Mouse (Mus musculus): ENCODE results near the gene Secisbp2l. TPM values are rescaled to one million over a fixed set of nuclear protein-coding genes. Genes with fewer than 3 reads are reported as not detected.

The Secisbp2l gene
- total and polyA plus RNA-seq, 2 experiments from 2014 or later, result 10.5 to 44.3 TPM

DNA sequence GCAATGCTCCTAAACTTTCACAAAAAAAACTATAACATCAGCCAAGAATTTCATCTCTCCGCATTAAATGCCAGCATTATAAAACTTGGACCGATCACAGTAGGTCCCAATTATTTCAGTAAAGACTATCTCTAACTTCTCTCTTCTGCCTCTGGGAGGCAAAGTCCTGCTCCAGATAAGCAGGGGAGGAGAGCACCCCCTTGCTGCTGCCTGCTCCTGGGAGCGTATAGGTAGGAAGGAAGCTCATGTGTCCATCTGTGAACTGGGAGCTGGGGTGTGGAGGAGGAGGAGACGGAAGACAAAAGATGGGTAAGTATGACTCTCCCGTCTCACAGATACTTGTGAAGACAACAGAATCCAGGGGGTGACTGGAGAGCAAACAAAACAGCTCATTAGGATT, 44.0 kb downstream of the Secisbp2l start:
- Histone ChIP-seq H3K9me3 (replicated peaks; ENCODE audit: control insufficient read depth, low read length) (no peaks in the 10 kb centered on the region), H3K9ac (replicated peaks; ENCODE audit: low read depth, low read length) (no peak overlapping the region), H3K27ac (ENCODE audit: low read depth) (no peak overlapping the region), H3K4me1 (ENCODE audit: control insufficient read depth, insufficient read depth) (no peaks in the 10 kb centered on the region), H3K4me3 (ENCODE audit: low read depth, low read length) (no peak overlapping the region), H3K4me2 (ENCODE audit: low read depth, low read length) (no peak overlapping the region), H3K36me3 (replicated peaks; ENCODE audit: control insufficient read depth, insufficient read depth, low read length) (peaks cover 49% of the 10 kb centered on the region), H3K27me3 (ENCODE audit: control insufficient read depth, insufficient read depth, low read length) (no peaks in the 10 kb centered on the region)
- TF ChIP-seq EP300 (IDR thresholded peaks at IDR 0.05; ENCODE audit: low read depth), result no peak
- 0 out of 2 replicates have a peak, but pooled peaks have one; percentile 12 for TF ChIP-seq CTCF (IDR thresholded peaks at IDR 0.05; ENCODE audit: low read depth)
- no peak for DNase-seq (ENCODE audit: low spot score)
- 64% methylated on average over 5 of the region's 5 CpGs for WGBS
- no peak for ATAC-seq (ENCODE audit: insufficient read depth, low read depth)

GRCm38 (mm10) chr2:125736025-125736343, 46.7 kb downstream of the Secisbp2l start:
- no peak for ATAC-seq (ENCODE audit: insufficient read depth, low read depth)
- H3K4me1 ChIP-seq (ENCODE audit: control insufficient read depth, insufficient read depth), result peaks cover 6% of the 10 kb centered on the region; the same call in 1 of the 2 replicates
- no peak for TF ChIP-seq CTCF (IDR thresholded peaks at IDR 0.05; ENCODE audit: low read depth)
- TF ChIP-seq EP300 (IDR thresholded peaks at IDR 0.05; ENCODE audit: low read depth), result no peak

DNA sequence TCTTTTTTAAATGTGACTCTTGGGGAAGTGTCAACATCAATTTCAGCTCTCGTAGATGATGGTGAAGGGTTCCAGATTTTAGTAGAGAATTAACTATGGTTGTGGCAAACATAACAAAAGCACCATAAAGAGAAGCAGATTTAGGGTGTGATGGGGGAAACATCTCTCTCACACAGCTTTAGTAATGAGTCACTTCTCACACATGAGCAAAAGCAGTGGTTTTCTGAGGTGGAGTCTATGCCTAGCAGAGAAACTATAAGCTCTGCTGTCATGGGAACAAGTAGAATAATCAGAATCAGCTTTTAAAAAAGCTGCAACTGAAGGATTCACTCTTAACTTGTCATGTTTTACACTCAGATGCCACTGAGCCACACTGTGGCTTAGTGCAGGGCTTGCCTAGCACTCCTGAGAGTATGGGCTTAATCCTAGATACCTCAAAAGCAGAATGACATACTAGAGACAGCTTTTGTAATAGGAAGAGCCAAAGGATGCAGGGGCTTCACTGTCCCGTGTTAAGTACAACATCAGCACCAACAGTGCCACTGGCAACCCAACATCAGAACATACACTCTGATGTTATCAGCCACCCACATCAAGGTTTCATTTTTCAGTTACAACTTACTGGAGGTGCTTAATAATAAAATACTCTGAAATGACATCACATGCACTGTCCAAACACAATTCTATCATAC, 47.2 kb downstream of the Secisbp2l start:
- H3K4me2 ChIP-seq (ENCODE audit: low read depth, low read length), result no peak overlapping the region
- H3K4me1 ChIP-seq (ENCODE audit: control insufficient read depth, insufficient read depth), result peaks cover 6% of the 10 kb centered on the region; the same call in 1 of the 2 replicates
- DNase-seq (ENCODE audit: low spot score) (no peak), ATAC-seq (ENCODE audit: insufficient read depth, low read depth) (no peak)
- 66% methylated on average over 2 of the region's 2 CpGs for WGBS
- no peaks in the 10 kb centered on the region for H3K27me3 ChIP-seq (ENCODE audit: control insufficient read depth, insufficient read depth, low read length)
- H3K9me3 ChIP-seq (replicated peaks; ENCODE audit: control insufficient read depth, low read length), result no peaks in the 10 kb centered on the region
- H3K9ac ChIP-seq (replicated peaks; ENCODE audit: low read depth, low read length), result no peak overlapping the region
- H3K4me3 ChIP-seq (ENCODE audit: low read depth, low read length), result no peak overlapping the region
- no peak overlapping the region for H3K27ac ChIP-seq (ENCODE audit: low read depth)
- peaks cover 25% of the 10 kb centered on the region for H3K36me3 ChIP-seq (replicated peaks; ENCODE audit: control insufficient read depth, insufficient read depth, low read length)
- no peak for TF ChIP-seq EP300 (IDR thresholded peaks at IDR 0.05; ENCODE audit: low read depth)
- TF ChIP-seq CTCF (IDR thresholded peaks at IDR 0.05; ENCODE audit: low read depth), result no peak

More at GRCm38 (mm10) chr2:125736025-125736343, 46.7 kb downstream of the Secisbp2l start:
- Histone ChIP-seq H3K9ac (replicated peaks; ENCODE audit: low read depth, low read length) (no peak overlapping the region), H3K36me3 (replicated peaks; ENCODE audit: control insufficient read depth, insufficient read depth, low read length) (peaks cover 28% of the 10 kb centered on the region), H3K27ac (ENCODE audit: low read depth) (no peak overlapping the region), H3K27me3 (ENCODE audit: control insufficient read depth, insufficient read depth, low read length) (no peaks in the 10 kb centered on the region), H3K4me3 (ENCODE audit: low read depth, low read length) (no peak overlapping the region), H3K4me2 (ENCODE audit: low read depth, low read length) (no peak overlapping the region), H3K9me3 (replicated peaks; ENCODE audit: control insufficient read depth, low read length) (no peaks in the 10 kb centered on the region)
- no peak for DNase-seq (ENCODE audit: low spot score)

GRCm38 (mm10) chr2:125734741-125735140, 47.9 kb downstream of the Secisbp2l start:
- no peak for ATAC-seq (ENCODE audit: insufficient read depth, low read depth)
- no peak overlapping the region for H3K4me2 ChIP-seq (ENCODE audit: low read depth, low read length)
- no peak for TF ChIP-seq EP300 (IDR thresholded peaks at IDR 0.05; ENCODE audit: low read depth)
- no peak for TF ChIP-seq CTCF (IDR thresholded peaks at IDR 0.05; ENCODE audit: low read depth)

GRCm38 (mm10) chr2:125731763-125732560, 50.7 kb downstream of the Secisbp2l start:
- peak overlapping the region; percentile 68 for H3K9ac ChIP-seq (replicated peaks; ENCODE audit: low read depth, low read length)
- peak overlapping the region; percentile 28; the same call in 1 of the 2 replicates for H3K27ac ChIP-seq (ENCODE audit: low read depth)
- TF ChIP-seq CTCF (IDR thresholded peaks at IDR 0.05; ENCODE audit: low read depth) (peak; percentile 98), EP300 (IDR thresholded peaks at IDR 0.05; ENCODE audit: low read depth) (no peak)
- H3K36me3 ChIP-seq (replicated peaks; ENCODE audit: control insufficient read depth, insufficient read depth, low read length), result no peaks in the 10 kb centered on the region
- 9% methylated on average over 35 of the region's 35 CpGs for WGBS
- H3K27me3 ChIP-seq (ENCODE audit: control insufficient read depth, insufficient read depth, low read length), result no peaks in the 10 kb centered on the region
- H3K4me2 ChIP-seq (ENCODE audit: low read depth, low read length), result peak overlapping the region; percentile 84
- DNase-seq (ENCODE audit: low spot score), result peak; percentile 77
- peak overlapping the region; percentile 55 for H3K4me3 ChIP-seq (ENCODE audit: low read depth, low read length)
- peak; percentile 90 for ATAC-seq (ENCODE audit: insufficient read depth, low read depth)
- peaks cover 6% of the 10 kb centered on the region; the same call in 1 of the 2 replicates for H3K4me1 ChIP-seq (ENCODE audit: control insufficient read depth, insufficient read depth)
- no peaks in the 10 kb centered on the region for H3K9me3 ChIP-seq (replicated peaks; ENCODE audit: control insufficient read depth, low read length)

More at GRCm38 (mm10) chr2:125734741-125735140, 47.9 kb downstream of the Secisbp2l start:
- Histone ChIP-seq H3K4me3 (ENCODE audit: low read depth, low read length) (no peak overlapping the region), H3K9me3 (replicated peaks; ENCODE audit: control insufficient read depth, low read length) (no peaks in the 10 kb centered on the region), H3K27ac (ENCODE audit: low read depth) (no peak overlapping the region), H3K9ac (replicated peaks; ENCODE audit: low read depth, low read length) (no peak overlapping the region), H3K27me3 (ENCODE audit: control insufficient read depth, insufficient read depth, low read length) (no peaks in the 10 kb centered on the region), H3K4me1 (ENCODE audit: control insufficient read depth, insufficient read depth) (peaks cover 6% of the 10 kb centered on the region; the same call in 1 of the 2 replicates), H3K36me3 (replicated peaks; ENCODE audit: control insufficient read depth, insufficient read depth, low read length) (peaks cover 18% of the 10 kb centered on the region)
- DNase-seq (ENCODE audit: low spot score), result no peak

All from heart, postnatal 0 days (tissue).